Mouse (Mus musculus) liver, adult 2 months (tissue): ENCODE data around the gene Dusp5.

ENCODE experiments used
- CTCF ChIP-seq: fragments of 200-500 bp; IDR thresholded peaks from 2 replicates; pipeline ENCODE4 v1.5.1; 2011; ENCODE audit warnings: low read depth, low read length, control low read depth
- POLR2A ChIP-seq: fragments of 200-500 bp; IDR thresholded peaks from 2 replicates; pipeline ENCODE4 v1.6.1; 2011; ENCODE audit warnings: low read length, control low read depth; ENCODE audit not compliant: insufficient read depth; ENCODE audit errors: extremely low read depth

GRCm38 (mm10) chr19:53547597-53547996, 18.7 kb downstream of the Dusp5 start:
- TF ChIP-seq CTCF, result no peak
- TF ChIP-seq POLR2A, result no peak
